Mouse (Mus musculus) adrenal gland, postnatal 36 days (tissue): Measurements from ENCODE around the gene Bicc1. TPM values are rescaled to one million over a fixed set of nuclear protein-coding genes. Genes with fewer than 3 reads are reported as not detected.

ENCODE experiments used
- DNase-seq, 2 experiments: peaks; one replicate each; pipeline ENCODE4 v3.0.0; 2021; ENCODE audit warnings: mixed read lengths in 1 of 2
- total RNA-seq, 2 experiments: library from RNA; stranded (reverse); gene quantifications; 2 replicates each; pipeline ENCODE4 v1.2.3; 2021

Gene Bicc1
- total RNA-seq, 2 experiments from 2014 or later: 14.0 to 18.0 TPM

GRCm38 (mm10) chr10:71122480-71122879, 37.0 kb downstream of the Bicc1 start:
- DNase-seq: no peak

DNA sequence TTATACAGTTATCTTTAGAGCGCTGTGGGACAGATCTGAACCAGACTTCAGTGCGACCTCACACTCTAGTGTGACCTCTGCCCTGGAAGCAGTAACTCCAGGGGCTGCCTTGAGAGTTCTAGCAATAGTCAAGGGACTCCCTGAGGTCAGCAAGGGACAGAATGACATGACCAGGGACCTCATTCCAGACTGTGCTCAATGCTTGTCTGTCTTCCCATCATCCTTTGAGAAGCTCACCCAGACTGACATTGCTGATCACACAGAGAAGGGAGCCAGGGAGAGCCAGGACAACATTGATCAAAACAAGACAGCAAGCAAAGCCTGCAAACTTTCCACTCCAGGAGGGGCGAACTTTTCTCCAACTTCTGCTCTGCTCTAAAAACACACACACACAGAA, 38.7 kb downstream of the Bicc1 start:
- DNase-seq: no peak

DNA sequence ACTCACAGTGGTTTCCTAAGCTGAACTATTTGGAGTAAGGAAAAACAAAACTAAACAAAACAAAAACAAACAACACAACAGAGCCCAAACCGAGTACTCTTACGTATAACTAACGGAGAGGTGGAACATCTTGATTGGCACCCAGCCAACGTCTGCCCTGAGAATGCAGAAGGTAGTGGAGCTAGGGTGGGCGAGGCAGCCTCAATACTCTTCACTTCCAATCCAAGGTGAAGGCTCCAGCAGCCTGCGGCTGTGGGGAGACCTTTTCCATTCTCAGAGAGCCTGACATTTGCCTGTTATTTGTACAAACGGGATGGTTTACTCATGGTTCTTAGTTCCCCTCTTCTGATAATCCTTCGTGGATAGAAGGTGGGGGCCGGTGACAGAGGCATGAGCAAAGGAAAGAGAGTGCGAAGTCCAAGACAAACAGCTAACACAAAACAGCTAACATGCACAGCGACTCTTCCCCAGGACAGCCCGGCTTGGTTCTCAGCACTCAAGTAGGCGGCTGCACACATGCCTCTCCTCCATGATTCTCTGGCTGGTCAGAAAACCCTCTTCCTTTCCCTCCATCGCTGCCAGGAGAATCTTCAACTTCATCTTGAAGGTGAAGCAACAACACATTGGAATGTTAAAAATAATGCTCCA, 39.3 kb downstream of the Bicc1 start:
- no peak for DNase-seq

DNA sequence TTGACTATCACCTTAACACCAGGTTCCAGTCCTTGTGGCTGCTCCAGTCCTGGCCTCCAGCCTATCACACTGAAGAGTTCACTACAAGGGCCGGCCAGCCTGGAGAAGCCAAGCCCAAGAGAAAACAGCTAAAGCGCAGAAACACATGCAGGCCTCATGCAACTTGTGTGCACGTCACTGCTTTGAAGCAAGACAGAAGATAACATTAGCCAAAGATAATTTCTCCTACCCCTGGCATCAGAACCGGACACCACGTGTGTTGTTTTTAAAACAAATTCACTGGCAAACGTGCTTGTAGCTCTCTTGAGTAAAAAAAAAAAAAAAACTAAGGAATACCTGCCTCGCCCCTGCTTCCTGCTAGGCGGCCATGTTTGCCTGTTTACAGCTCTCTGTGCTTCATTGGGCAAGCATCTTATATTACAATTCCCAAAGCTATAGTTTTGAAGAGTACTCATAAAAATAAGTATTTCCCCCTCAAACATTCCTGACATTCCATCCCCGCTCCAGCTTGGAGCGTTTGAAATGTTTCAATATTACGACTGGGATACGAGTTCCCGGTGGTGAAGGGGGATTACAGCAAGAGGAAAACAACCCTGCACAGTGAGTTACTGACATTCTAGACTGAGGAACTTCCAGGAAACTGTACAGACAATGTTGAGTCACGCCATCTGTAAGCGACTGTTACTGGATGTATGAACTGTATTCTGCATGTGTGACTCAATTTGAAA, 40.2 kb downstream of the Bicc1 start:
- DNase-seq: no peak

GRCm38 (mm10) chr10:71117766-71118165, 41.7 kb downstream of the Bicc1 start:
- DNase-seq: no peak

- no peak for DNase-seq
Measured at GRCm38 (mm10) chr10:71114260-71114920, 45.1 kb downstream of the Bicc1 start.

DNA sequence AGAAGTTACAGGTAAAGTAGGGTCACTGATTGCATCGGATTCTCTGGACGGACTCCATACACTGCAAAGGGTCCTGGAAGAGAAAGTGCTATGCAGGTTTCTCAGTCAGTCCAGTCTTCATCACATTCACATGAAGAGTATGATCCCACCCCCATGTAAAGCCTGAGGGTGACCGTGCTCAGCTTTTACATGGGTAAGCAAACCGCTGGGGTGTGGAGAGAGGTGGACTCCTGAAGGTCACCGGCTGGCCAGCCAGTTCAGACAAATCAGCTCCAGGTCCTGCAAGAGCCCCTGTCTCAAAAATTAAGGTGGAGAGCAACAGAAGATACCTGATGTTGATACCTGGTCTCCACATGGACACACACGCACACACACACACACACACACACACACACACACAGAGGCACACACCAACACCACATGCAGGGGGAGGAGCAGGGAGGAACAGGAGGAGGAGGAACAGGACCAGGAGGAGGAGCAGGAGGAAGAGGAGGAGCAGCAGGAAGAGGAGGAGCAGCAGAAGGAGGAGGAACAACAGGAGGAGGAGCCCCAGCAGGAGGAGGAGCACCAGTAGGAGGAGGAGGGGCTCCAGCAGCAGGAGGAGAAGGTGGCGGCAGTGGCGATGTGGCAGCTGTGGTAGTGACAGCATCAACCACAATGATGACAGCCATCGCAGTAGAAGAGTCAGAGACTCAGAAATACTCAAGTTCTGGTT, 52.9 kb downstream of the Bicc1 start:
- no peak for DNase-seq

DNA sequence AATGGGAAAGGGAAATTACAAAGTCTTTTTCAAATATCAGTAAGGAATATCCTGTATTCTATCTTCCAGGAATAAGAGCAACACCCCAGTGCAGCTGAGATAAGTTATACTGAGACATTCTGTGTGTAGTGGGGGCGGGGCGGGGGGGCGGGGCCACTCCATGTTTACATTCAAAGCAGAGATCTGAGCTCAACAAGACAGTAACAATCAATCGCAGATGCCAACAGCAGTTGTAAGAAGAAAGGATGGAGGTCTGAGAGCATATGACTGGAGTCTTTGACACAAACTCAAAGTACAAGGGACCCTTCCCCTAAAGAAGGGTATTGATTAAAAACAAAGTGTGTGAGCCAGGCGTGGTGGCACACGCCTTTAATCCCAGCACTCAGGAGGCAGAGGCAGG, 54.7 kb downstream of the Bicc1 start:
- no peak for DNase-seq

DNA sequence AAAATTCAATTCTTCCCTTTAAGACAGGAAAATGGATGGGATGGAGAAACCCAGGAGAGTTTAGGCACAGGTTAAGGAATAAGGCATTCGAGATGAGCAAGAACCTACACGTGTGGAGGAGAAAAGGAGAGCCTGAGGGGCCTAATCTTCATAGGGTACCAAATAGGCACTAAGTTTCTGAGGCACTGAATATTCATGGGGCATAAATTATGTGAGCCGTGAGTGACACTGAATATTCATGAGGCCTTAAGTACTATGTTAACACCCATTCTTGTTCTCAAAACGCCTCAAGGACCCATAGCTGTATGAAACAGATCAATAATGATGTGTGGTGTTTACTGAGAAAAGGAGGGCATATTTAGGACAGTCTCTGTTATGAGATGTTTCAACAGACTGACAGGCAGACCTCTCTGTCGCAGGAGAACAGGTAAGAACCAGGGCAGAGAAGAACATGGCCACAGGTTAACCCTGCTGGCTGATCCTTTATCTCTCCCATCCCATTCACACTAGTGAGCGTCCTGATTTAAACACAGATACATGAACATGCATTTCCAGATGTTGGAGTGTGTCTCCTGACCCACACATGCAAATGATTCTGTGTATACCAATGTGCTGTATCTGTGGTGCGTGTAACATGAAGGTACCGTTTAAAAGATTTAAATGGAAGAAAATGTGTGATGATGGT, 58.5 kb downstream of the Bicc1 start:
- DNase-seq: no peak

DNA sequence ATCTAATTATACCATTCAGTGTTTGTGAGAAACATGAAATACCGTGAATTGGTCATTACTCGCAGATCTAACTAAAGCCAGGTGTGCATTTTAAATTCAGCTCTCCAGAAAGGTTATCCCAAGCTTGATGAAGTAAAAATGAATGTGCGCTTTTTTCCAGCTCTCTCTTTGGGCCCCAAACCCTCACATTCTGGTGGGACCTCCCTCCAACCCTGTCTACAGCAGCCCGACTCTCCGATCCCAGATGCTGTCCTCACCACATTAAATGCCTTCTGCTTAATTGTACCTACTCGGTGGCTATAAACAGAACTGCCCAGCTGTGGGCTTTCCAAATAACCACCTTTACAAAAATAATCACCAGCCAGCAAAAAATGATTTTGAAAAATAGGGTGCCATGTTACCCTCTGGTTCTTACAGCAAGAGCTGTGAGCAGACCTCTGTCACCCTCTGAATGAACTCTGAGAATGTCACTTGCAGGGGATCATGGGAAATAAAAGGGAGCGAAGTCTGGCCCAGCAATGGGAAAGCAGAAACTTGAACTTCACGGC, 64.7 kb downstream of the Bicc1 start:
- DNase-seq: no peak

GRCm38 (mm10) chr10:71093312-71093711, 66.2 kb downstream of the Bicc1 start:
- DNase-seq: no peak

DNA sequence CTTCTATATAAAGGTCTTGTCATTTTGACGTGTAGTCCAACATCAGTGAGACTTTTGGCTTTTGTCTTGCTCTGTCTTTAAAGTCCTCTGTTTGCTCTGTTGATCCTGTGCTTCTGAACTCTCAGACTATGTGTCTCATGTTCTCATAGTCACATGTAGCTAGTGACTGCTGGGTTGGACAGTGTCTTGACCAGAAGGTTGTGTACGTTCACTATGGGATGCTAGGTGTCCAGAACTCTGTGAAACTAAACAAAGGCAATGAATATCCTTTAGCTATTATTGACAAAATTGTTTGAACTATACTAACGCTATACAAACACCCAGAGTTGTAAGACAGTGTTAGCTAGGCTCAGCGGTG, 72.2 kb downstream of the Bicc1 start:
- DNase-seq: no peak

DNA sequence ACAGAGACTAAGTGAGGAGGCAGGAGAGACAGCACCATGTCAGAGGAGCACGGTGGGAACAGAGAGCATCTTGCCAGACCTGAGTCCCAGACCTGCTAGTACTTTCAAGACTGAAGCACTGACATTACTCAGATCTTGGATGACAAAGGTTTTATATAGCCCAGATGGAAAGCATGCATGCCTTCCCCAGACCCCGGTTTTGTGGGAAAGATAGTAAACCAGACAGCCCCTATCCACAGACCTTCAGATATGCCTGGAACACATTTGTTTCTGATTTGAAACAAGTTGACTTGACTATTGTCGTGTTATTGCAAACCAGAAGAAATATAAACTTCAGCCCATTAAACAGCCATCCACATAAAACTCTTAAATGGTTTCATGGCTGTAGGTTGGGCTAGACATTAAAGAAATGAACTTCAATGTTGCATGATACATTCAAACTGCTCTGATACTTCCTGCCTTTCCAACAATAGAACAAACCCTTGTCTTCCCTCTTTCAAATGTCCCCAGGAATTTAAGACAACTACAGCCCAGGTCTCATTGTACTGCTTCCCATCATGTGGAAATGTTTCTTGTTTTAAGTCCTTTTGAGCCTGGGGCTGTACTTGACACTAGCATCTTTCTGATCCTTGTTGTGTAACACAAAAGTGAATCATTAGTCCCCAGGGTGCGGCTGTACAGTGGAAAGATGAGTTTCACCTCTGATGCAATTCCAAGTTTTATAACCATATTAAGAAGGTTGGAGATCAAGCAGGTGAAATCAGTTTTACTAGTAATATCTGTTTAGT, 72.7 kb downstream of the Bicc1 start:
- DNase-seq: no peak

- no peak for DNase-seq
Measured at GRCm38 (mm10) chr10:71082986-71083385, 76.5 kb downstream of the Bicc1 start.

- DNase-seq: no peak
Measured at GRCm38 (mm10) chr10:71078856-71079255, 80.6 kb downstream of the Bicc1 start.

DNA sequence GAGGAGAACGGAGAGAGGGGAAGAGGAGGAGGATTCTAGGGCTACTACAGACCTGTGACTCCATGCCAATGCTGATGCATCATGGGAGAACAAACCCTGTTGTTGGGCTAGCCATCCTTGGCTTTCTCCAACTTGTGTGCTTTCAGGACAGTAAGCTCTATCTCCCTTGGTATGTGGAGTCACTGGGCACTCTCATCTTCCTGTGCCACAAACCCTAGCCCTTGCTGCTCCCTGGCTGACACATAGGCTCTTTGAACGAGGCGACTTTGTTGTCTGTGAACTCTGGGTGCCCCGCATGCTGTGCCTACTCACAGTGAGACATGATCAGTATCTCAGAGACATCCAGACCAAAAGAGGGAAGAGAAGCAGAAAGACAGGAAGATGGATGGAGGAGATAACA, 94.5 kb downstream of the Bicc1 start:
- DNase-seq: no peak

DNA sequence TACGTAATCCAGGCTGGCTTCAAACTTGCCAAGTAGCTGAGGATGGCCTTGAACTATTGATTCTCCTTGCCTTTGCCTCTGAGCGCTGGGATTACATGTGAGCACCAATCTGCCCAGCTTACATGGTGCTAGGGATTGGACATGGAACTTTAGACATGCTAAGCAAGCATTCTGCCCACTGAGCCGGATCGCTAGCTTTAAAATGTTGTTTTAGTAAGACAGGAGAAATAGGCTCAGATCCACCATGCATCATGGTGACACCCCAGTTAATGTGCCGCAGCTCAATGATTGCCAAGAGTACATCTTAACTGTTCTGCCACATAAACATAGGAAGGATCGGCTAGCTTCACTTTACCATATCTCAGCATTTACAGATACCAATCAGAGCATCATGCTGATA, 94.9 kb downstream of the Bicc1 start:
- no peak for DNase-seq

GRCm38 (mm10) chr10:71062151-71062550, 97.3 kb downstream of the Bicc1 start:
- DNase-seq: peak in 1 of 2 experiments; percentile 4

- no peak for DNase-seq
Measured at GRCm38 (mm10) chr10:71060269-71060668, 99.2 kb downstream of the Bicc1 start.

DNA sequence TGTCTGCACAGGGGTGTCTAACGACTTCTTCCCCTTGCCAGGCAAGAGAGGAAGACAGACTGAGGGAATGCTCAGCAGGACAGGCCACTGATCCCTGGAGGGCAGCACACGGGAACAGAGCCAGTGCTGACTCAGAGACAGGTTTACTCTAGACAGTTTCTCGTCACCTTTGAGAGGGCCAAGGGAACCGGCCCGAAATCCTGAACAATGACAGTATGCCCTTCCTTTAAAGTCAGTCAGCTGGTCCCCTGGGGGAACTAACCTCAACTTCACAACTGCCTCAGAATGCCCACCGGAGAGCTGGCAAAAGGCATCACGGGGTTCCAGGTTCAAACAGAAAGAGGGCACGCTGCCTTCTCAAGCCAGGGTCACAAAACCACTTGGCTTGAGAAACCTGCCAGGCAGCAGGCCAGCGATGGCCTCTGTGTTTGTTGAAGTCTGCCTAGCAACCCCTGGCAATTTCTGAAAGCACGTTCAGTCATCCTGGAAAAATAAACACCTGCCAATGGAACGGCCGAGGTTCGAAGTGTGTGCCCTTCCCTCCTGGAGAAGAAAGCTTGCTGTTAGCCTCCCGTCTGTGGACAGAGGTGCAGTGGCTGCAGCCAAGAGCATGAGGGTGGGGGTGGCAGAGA, 100.8 kb downstream of the Bicc1 start:
- peak; percentile 73 to 75 for DNase-seq

DNA sequence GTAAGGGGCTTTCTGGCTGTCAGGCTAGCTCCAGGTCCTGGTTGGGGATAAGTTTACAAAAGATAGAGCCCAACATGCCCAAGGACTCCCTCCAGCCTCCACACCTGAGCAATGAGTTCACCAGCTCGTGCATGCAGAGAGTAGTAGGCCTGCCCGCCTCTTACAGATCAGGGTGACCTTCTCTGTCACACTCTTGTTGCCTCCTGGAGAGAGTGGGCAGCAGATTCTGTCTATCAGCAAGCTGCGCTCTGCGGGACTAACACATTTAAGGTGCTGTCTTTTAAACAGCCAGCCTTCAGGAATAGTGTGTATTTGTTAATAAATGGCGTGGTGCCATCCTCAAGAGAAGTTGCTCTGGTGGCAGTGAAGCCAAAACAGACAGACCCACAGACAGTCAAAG, 101.4 kb downstream of the Bicc1 start:
- DNase-seq: no peak
